In genomic region chr12:34792113-34792452, GRCm38 (mm10) we compare ENCODE assay signal across 13 mouse cellular contexts.
DNase-seq lines count a peak whose midpoint lies in the region; ATAC-seq and TF ChIP-seq lines count a peak whose summit lies in the region.
"Had no signal": no experiment of that assay in that cellular context is flagged by ENCODE, and none has a peak within 500 bp of the region (broad histone marks: within the 10 kb centered on the region; RNA-seq: fewer than 3 reads in every experiment).

No protein-coding gene starts in this region.

- H3K9ac ChIP-seq in forebrain, embryonic 13.5 days, result no peak overlapping the region
- no peak overlapping the region for H3K9ac ChIP-seq in embryonic facial prominence, embryonic 13.5 days
- H3K9ac ChIP-seq in neural tube, embryonic 14.5 days (replicated peaks; ENCODE audit: low read depth, low read length), result no peak overlapping the region

- no peak overlapping the region for H3K4me3 ChIP-seq in forebrain, embryonic 13.5 days
- no peak overlapping the region for H3K4me3 ChIP-seq in forebrain, embryonic 10.5 days
- no peak overlapping the region for H3K4me3 ChIP-seq in layer of hippocampus, adult 2 months
- no peak overlapping the region for H3K4me3 ChIP-seq in embryonic facial prominence, embryonic 13.5 days
- no peak overlapping the region for H3K4me3 ChIP-seq in neural tube, embryonic 14.5 days (ENCODE audit: low read depth, low read length)
- H3K4me3 ChIP-seq: left cerebral cortex, adult 2 months had no signal

- WGBS in forebrain, embryonic 13.5 days, result 78% methylated on average over 3 of the region's 3 CpGs
- WGBS in forebrain, embryonic 10.5 days, result 72% methylated on average over 3 of the region's 3 CpGs
- 25% methylated on average over 3 of the region's 3 CpGs for WGBS in embryonic facial prominence, embryonic 13.5 days
- 47% methylated on average over 3 of the region's 3 CpGs for WGBS in neural tube, embryonic 14.5 days

- H3K4me1 ChIP-seq in forebrain, embryonic 13.5 days, result peaks cover 14% of the 10 kb centered on the region; the same call in 1 of the 2 replicates
- peaks cover 13% of the 10 kb centered on the region for H3K4me1 ChIP-seq in forebrain, embryonic 10.5 days
- H3K4me1 ChIP-seq in embryonic facial prominence, embryonic 13.5 days, result peaks cover 20% of the 10 kb centered on the region
- H3K4me1 ChIP-seq in neural tube, embryonic 14.5 days (ENCODE audit: control insufficient read depth, insufficient read depth, low read length), result peaks cover 12% of the 10 kb centered on the region; the same call in 1 of the 2 replicates

- no peak for DNase-seq in forebrain, embryonic 10.5 days (ENCODE audit: extremely low spot score, low spot score)
- no peak for DNase-seq in layer of hippocampus, adult 2 months (ENCODE audit: low spot score in 2 of 2)
- DNase-seq in layer of hippocampus, postnatal 10 days (ENCODE audit: low spot score in 2 of 2), result no peak
- DNase-seq in cerebellum, adult 11 months, result no peak
- DNase-seq in liver, result no peak
- DNase-seq: adrenal gland, postnatal 10 days; cerebellum, postnatal 10 days; kidney, adult 9 months had no signal

- no peaks in the 10 kb centered on the region for H3K9me3 ChIP-seq in forebrain, embryonic 13.5 days (replicated peaks)
- no peaks in the 10 kb centered on the region for H3K9me3 ChIP-seq in forebrain, embryonic 10.5 days
- no peaks in the 10 kb centered on the region for H3K9me3 ChIP-seq in embryonic facial prominence, embryonic 13.5 days
- no peaks in the 10 kb centered on the region for H3K9me3 ChIP-seq in neural tube, embryonic 14.5 days (ENCODE audit: control insufficient read depth, low read length)

- no peak overlapping the region for H3K27ac ChIP-seq in forebrain, embryonic 13.5 days
- no peak overlapping the region for H3K27ac ChIP-seq in forebrain, embryonic 10.5 days
- H3K27ac ChIP-seq in layer of hippocampus, adult 2 months, result peak overlapping the region; percentile 67; the same call in 1 of the 2 replicates
- H3K27ac ChIP-seq in embryonic facial prominence, embryonic 13.5 days, result no peak overlapping the region
- peak overlapping the region; percentile 45; the same call in 1 of the 2 replicates for H3K27ac ChIP-seq in neural tube, embryonic 14.5 days (ENCODE audit: low read depth, low read length)
- H3K27ac ChIP-seq: left cerebral cortex, adult 2 months had no signal

- H3K27me3 ChIP-seq in forebrain, embryonic 13.5 days, result no peaks in the 10 kb centered on the region
- no peaks in the 10 kb centered on the region for H3K27me3 ChIP-seq in forebrain, embryonic 10.5 days (ENCODE audit: poor library complexity, severe bottlenecking)
- no peaks in the 10 kb centered on the region for H3K27me3 ChIP-seq in embryonic facial prominence, embryonic 13.5 days
- no peaks in the 10 kb centered on the region for H3K27me3 ChIP-seq in neural tube, embryonic 14.5 days (ENCODE audit: control insufficient read depth, insufficient read depth, low read length)

- H3K4me2 ChIP-seq in forebrain, embryonic 13.5 days, result no peak overlapping the region
- peak overlapping the region; percentile 22; the same call in 1 of the 2 replicates for H3K4me2 ChIP-seq in embryonic facial prominence, embryonic 13.5 days
- no peak overlapping the region; the same call in 1 of the 2 replicates for H3K4me2 ChIP-seq in neural tube, embryonic 14.5 days (ENCODE audit: low read depth, low read length)

- peak; percentile 39; the same call in 1 of the 2 replicates for ATAC-seq in forebrain, embryonic 13.5 days
- no peak for ATAC-seq in embryonic facial prominence, embryonic 13.5 days (ENCODE audit: insufficient number of reproducible peaks, insufficient read depth, low FRiP score, low TSS enrichment, low read depth)
- ATAC-seq in neural tube, embryonic 14.5 days (ENCODE audit: low read depth), result peak; percentile 73
- ATAC-seq: lung, postnatal 0 days had no signal

- no peak for TF ChIP-seq CTCF in layer of hippocampus, adult 2 months (conservative IDR thresholded peaks at IDR 0.05)

- H3K36me3 ChIP-seq in forebrain, embryonic 13.5 days (ENCODE audit: poor library complexity, severe bottlenecking), result no peaks in the 10 kb centered on the region
- no peaks in the 10 kb centered on the region for H3K36me3 ChIP-seq in forebrain, embryonic 10.5 days (replicated peaks)
- no peaks in the 10 kb centered on the region for H3K36me3 ChIP-seq in embryonic facial prominence, embryonic 13.5 days
- H3K36me3 ChIP-seq in neural tube, embryonic 14.5 days (ENCODE audit: control insufficient read depth, insufficient read depth, low read length), result no peaks in the 10 kb centered on the region

Comparison
In these comparisons a context has a peak if more than half of its experiments do, and no peak if none do; other contexts are left out.
1. H3K27ac ChIP-seq: peak in layer of hippocampus, adult 2 months (single experiment) and neural tube, embryonic 14.5 days (single experiment); none in forebrain, embryonic 13.5 days (single experiment), forebrain, embryonic 10.5 days (single experiment) and embryonic facial prominence, embryonic 13.5 days (single experiment).